Mouse (Mus musculus) bone marrow macrophage, adult 2 months (primary cell): Measurements from ENCODE around the gene Racgap1.

ENCODE experiments used
- CTCF ChIP-seq: IDR thresholded peaks from 2 replicates; pipeline ENCODE4 v1.5.1; 2012; ENCODE audit warnings: low read depth, mild to moderate bottlenecking, low read length, moderate library complexity
- POLR2A ChIP-seq: IDR thresholded peaks from 2 replicates; pipeline ENCODE4 v1.6.1; 2012; ENCODE audit warnings: mild to moderate bottlenecking, low read depth, low read length, borderline replicate concordance

- TF ChIP-seq POLR2A (no peak), CTCF (no peak)
Observed at GRCm38 (mm10) chr15:99596841-99597240, 54.6 kb downstream of the Racgap1 start.
